Mouse (Mus musculus): ENCODE data around the gene Cox6a2. TPM values are rescaled to one million over a fixed set of nuclear protein-coding genes. Genes with fewer than 3 reads are reported as not detected.

Gene Cox6a2
- polyA plus RNA-seq, 1 experiment, result 77.1 TPM

- 78% methylated on average over 18 of the region's 18 CpGs for WGBS
- no peak for DNase-seq
- Histone ChIP-seq H3K27me3 (replicated peaks; ENCODE audit: control insufficient read depth, insufficient read depth, low read length) (no peaks in the 10 kb centered on the region; the same call in 1 of the 2 replicates), H3K36me3 (ENCODE audit: control insufficient read depth, insufficient read depth, low read length) (no peaks in the 10 kb centered on the region), H3K27ac (ENCODE audit: insufficient read depth, low read depth, low read length) (no peak overlapping the region), H3K4me1 (ENCODE audit: control insufficient read depth, insufficient read depth, low read length) (no peaks in the 10 kb centered on the region; the same call in 1 of the 2 replicates), H3K4me3 (ENCODE audit: insufficient read depth, low read depth, low read length) (no peak overlapping the region)
- no peak for TF ChIP-seq POLR2A (IDR thresholded peaks at IDR 0.05; ENCODE audit: low read depth, low read length)
- no peak for TF ChIP-seq CTCF (conservative IDR thresholded peaks at IDR 0.05; ENCODE audit: insufficient read depth, insufficient read length, low read depth, low read length)
These were observed 492 bp downstream of the Cox6a2 start for GRCm38 (mm10) chr7:128205695-128206094.

- Histone ChIP-seq H3K36me3 (ENCODE audit: control insufficient read depth, insufficient read depth, low read length) (no peaks in the 10 kb centered on the region), H3K4me1 (ENCODE audit: control insufficient read depth, insufficient read depth, low read length) (no peaks in the 10 kb centered on the region), H3K4me3 (ENCODE audit: insufficient read depth, low read depth, low read length) (no peak overlapping the region), H3K27ac (ENCODE audit: insufficient read depth, low read depth, low read length) (no peak overlapping the region), H3K27me3 (replicated peaks; ENCODE audit: control insufficient read depth, insufficient read depth, low read length) (no peaks in the 10 kb centered on the region; the same call in 1 of the 2 replicates)
- no peak for TF ChIP-seq POLR2A (IDR thresholded peaks at IDR 0.05; ENCODE audit: low read depth, low read length)
- DNase-seq, result no peak
- 90% methylated on average over 8 of the region's 8 CpGs for WGBS
These were observed 2.0 kb downstream of the Cox6a2 start for GRCm38 (mm10) chr7:128204179-128204578.

- Histone ChIP-seq H3K27ac (ENCODE audit: insufficient read depth, low read depth, low read length) (no peak overlapping the region), H3K36me3 (ENCODE audit: control insufficient read depth, insufficient read depth, low read length) (no peaks in the 10 kb centered on the region), H3K27me3 (replicated peaks; ENCODE audit: control insufficient read depth, insufficient read depth, low read length) (no peaks in the 10 kb centered on the region; the same call in 1 of the 2 replicates), H3K4me3 (ENCODE audit: insufficient read depth, low read depth, low read length) (no peak overlapping the region), H3K4me1 (ENCODE audit: control insufficient read depth, insufficient read depth, low read length) (no peaks in the 10 kb centered on the region)
- TF ChIP-seq CTCF (conservative IDR thresholded peaks at IDR 0.05; ENCODE audit: insufficient read depth, insufficient read length, low read depth, low read length), result no peak
- no peak for TF ChIP-seq POLR2A (IDR thresholded peaks at IDR 0.05; ENCODE audit: low read depth, low read length)
- DNase-seq, result no peak
- 69% methylated on average over 9 of the region's 9 CpGs for WGBS
These were observed 3.1 kb downstream of the Cox6a2 start for GRCm38 (mm10) chr7:128203071-128203470.

GRCm38 (mm10) chr7:128201607-128202006 is 4.6 kb downstream of the Cox6a2 start:
- Histone ChIP-seq H3K4me1 (ENCODE audit: control insufficient read depth, insufficient read depth, low read length) (no peaks in the 10 kb centered on the region), H3K27me3 (replicated peaks; ENCODE audit: control insufficient read depth, insufficient read depth, low read length) (no peaks in the 10 kb centered on the region; the same call in 1 of the 2 replicates), H3K36me3 (ENCODE audit: control insufficient read depth, insufficient read depth, low read length) (no peaks in the 10 kb centered on the region), H3K4me3 (ENCODE audit: insufficient read depth, low read depth, low read length) (no peak overlapping the region), H3K27ac (ENCODE audit: insufficient read depth, low read depth, low read length) (no peak overlapping the region)
- DNase-seq, result no peak
- WGBS, result 89% methylated on average over 9 of the region's 9 CpGs
- TF ChIP-seq CTCF (conservative IDR thresholded peaks at IDR 0.05; ENCODE audit: insufficient read depth, insufficient read length, low read depth, low read length) (no peak), POLR2A (IDR thresholded peaks at IDR 0.05; ENCODE audit: low read depth, low read length) (no peak)

- Histone ChIP-seq H3K4me3 (ENCODE audit: insufficient read depth, low read depth, low read length) (no peak overlapping the region), H3K27ac (ENCODE audit: insufficient read depth, low read depth, low read length) (no peak overlapping the region), H3K27me3 (replicated peaks; ENCODE audit: control insufficient read depth, insufficient read depth, low read length) (no peaks in the 10 kb centered on the region), H3K36me3 (ENCODE audit: control insufficient read depth, insufficient read depth, low read length) (no peaks in the 10 kb centered on the region), H3K4me1 (ENCODE audit: control insufficient read depth, insufficient read depth, low read length) (no peaks in the 10 kb centered on the region)
- TF ChIP-seq POLR2A (IDR thresholded peaks at IDR 0.05; ENCODE audit: low read depth, low read length), result no peak
- no peak for TF ChIP-seq CTCF (conservative IDR thresholded peaks at IDR 0.05; ENCODE audit: insufficient read depth, insufficient read length, low read depth, low read length)
- DNase-seq, result no peak
- 83% methylated on average over 10 of the region's 10 CpGs for WGBS
These were observed 24.5 kb downstream of the Cox6a2 start for GRCm38 (mm10) chr7:128181691-128182090.

- TF ChIP-seq CTCF (conservative IDR thresholded peaks at IDR 0.05; ENCODE audit: insufficient read depth, insufficient read length, low read depth, low read length) (no peak), POLR2A (IDR thresholded peaks at IDR 0.05; ENCODE audit: low read depth, low read length) (no peak)
- no peak for DNase-seq
- WGBS, result 73% methylated on average over 6 of the region's 6 CpGs
- Histone ChIP-seq H3K4me3 (ENCODE audit: insufficient read depth, low read depth, low read length) (no peak overlapping the region), H3K27ac (ENCODE audit: insufficient read depth, low read depth, low read length) (no peak overlapping the region), H3K27me3 (replicated peaks; ENCODE audit: control insufficient read depth, insufficient read depth, low read length) (no peaks in the 10 kb centered on the region), H3K36me3 (ENCODE audit: control insufficient read depth, insufficient read depth, low read length) (no peaks in the 10 kb centered on the region), H3K4me1 (ENCODE audit: control insufficient read depth, insufficient read depth, low read length) (no peaks in the 10 kb centered on the region)
These were observed 25.6 kb downstream of the Cox6a2 start for GRCm38 (mm10) chr7:128180546-128180945.

GRCm38 (mm10) chr7:128180126-128180525 is 26.1 kb downstream of the Cox6a2 start:
- Histone ChIP-seq H3K4me3 (ENCODE audit: insufficient read depth, low read depth, low read length) (no peak overlapping the region), H3K27me3 (replicated peaks; ENCODE audit: control insufficient read depth, insufficient read depth, low read length) (no peaks in the 10 kb centered on the region), H3K27ac (ENCODE audit: insufficient read depth, low read depth, low read length) (no peak overlapping the region), H3K36me3 (ENCODE audit: control insufficient read depth, insufficient read depth, low read length) (no peaks in the 10 kb centered on the region), H3K4me1 (ENCODE audit: control insufficient read depth, insufficient read depth, low read length) (no peaks in the 10 kb centered on the region)
- TF ChIP-seq POLR2A (IDR thresholded peaks at IDR 0.05; ENCODE audit: low read depth, low read length) (no peak), CTCF (conservative IDR thresholded peaks at IDR 0.05; ENCODE audit: insufficient read depth, insufficient read length, low read depth, low read length) (no peak)
- WGBS, result 68% methylated on average over 7 of the region's 7 CpGs
- no peak for DNase-seq

- no peak overlapping the region for H3K27ac ChIP-seq (ENCODE audit: insufficient read depth, low read depth, low read length)
- no peaks in the 10 kb centered on the region for H3K4me1 ChIP-seq (ENCODE audit: control insufficient read depth, insufficient read depth, low read length)
- H3K4me3 ChIP-seq (ENCODE audit: insufficient read depth, low read depth, low read length), result no peak overlapping the region
- no peaks in the 10 kb centered on the region for H3K27me3 ChIP-seq (replicated peaks; ENCODE audit: control insufficient read depth, insufficient read depth, low read length)
- no peaks in the 10 kb centered on the region for H3K36me3 ChIP-seq (ENCODE audit: control insufficient read depth, insufficient read depth, low read length)
- WGBS, result 56% methylated on average over 2 of the region's 2 CpGs
- TF ChIP-seq POLR2A (IDR thresholded peaks at IDR 0.05; ENCODE audit: low read depth, low read length) (no peak), CTCF (conservative IDR thresholded peaks at IDR 0.05; ENCODE audit: insufficient read depth, insufficient read length, low read depth, low read length) (no peak)
- no peak for DNase-seq
These were observed 27.8 kb downstream of the Cox6a2 start for GRCm38 (mm10) chr7:128178385-128178784.
